Mouse (Mus musculus) cerebellum, adult 2 months (tissue): ENCODE data around the gene Gm47969.

Experiments used
- CTCF ChIP-seq: fragments of 200-500 bp; IDR thresholded peaks from 2 replicates; pipeline ENCODE4 v1.5.1; 2011; ENCODE audit warnings: low read depth, mild to moderate bottlenecking, control low read depth, low read length, moderate library complexity, borderline replicate concordance; ENCODE audit not compliant: insufficient read depth
- POLR2A ChIP-seq: fragments of 200-500 bp; IDR thresholded peaks from 2 replicates; pipeline ENCODE4 v1.6.1; 2011; ENCODE audit warnings: low read length, control low read depth, borderline replicate concordance; ENCODE audit not compliant: insufficient read depth

DNA sequence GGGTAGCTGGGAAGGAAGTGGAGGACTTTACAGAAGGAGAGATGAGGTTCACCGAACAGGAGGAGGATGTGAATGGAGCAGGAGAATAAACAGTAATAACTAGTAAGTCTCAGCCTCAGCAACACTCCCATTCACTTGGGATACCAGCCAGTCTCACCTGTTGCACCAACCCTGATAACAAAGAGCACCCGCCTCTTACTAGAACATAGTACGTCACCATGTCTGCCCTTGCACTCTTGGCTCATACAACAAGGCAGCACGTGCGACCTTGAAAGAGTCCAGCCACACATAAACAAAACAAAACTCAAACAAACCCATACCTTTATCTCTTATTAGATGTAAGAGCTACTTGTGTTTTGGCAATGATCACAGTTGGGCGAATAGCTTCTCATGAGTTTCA lies 12.2 kb upstream of the Gm47969 start:
- TF ChIP-seq CTCF (no peak), POLR2A (no peak)
